Mouse (Mus musculus) yolk sac, embryonic 10.5 days (tissue): ENCODE results near the gene Cdc34b.
A peak's percentile ranks its signal among the peaks of the same experiment; 100 is the strongest.
"Not testable (repeated sequence)": the region's sequence is repeated elsewhere in the genome, so short reads cannot be mapped to it uniquely, and the experiment has no call there.

Experiments used
- DNase-seq: peaks from one replicate; pipeline ENCODE4 v3.0.0-alpha.2; 2017; ENCODE audit warnings: low spot score

Gene Cdc34b

DNA sequence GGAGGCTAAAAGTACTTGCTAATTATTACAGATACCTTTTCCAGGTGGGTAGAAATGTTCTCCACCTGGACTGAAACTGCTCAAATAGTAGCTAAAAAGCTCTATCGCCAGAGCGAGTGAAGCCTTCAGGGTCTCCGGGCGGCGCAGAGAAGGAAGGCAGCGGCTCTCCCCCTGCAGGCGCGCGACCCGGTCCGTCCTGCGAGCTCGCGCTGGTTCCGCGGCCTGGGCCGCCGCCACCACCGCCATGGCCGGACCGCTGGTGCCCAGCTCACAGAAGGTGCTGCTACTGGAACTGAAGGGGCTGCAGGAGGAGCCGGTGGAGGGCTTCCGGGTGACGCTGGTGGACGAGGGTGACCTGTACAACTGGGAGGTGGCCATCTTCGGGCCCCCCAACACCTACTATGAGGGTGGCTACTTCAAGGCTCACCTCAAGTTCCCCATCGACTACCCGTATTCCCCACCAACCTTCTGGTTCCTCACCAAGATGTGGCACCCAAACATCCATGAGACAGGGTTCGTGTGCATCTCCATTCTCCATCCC is at the start of gene Cdc34b:
Gene Cdc34b (plus strand): TSS at position 51 of the 541 bp plus-strand sequence.
- DNase-seq: no peak

DNA sequence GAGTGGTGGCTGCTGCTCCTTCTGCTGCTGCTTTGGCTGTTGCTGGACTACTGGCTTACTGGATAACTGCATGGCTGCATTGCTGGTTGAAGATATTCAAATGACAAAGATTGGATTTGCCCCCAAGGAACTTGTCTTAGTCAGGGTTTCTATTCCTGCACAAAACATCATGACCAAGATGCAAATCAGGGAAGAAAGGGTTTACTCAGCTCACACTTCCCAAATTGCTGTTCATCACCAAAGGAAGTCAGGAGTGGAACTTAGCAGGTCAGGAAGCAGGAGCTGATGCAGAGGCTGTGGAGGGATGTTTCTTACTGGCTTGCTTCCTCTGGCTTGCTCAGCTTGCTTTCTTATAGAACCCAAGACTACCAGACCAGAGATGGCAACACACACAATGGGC is 49.1 kb upstream of the Cdc34b start:
- not testable (repeated sequence) for DNase-seq

DNA sequence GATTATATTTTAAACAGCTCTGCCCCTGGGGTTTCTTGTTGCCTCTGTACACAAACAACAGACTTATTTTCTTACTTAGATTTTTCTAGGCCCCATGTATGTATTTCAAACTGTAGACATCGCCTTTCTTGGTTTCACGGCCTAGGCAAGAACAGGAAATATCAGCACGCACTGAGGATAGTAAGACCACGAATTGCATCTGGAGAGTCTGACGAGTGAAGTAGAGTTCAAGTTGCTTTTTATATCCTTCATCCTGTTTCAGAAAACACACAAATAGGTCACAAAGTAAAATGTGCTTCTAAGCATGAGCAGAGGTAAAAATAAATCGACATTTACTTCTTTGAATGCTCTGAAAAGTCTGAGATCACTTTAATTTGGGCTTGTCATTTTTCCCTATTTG is 46.1 kb upstream of the Cdc34b start:
- DNase-seq: no peak

DNA sequence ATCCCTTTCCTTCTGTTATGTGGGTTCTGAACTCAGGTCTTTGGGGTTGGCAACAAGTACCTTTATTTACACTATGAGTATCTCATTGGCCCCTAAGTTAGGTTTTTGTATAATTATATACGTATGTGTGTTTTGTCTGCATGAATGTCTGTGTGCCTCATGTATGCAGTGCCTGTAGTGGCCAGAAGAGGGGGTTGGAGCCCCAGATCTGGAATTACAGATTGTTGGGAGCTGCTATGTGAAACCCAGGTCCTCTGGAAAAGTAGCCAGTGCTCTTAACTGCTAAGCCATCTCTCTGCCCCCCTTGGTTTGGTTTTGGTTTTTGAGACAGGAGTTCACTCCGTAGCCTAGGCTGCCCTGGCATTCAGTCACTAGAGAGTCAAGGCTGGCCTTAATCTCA is 44.4 kb upstream of the Cdc34b start:
- DNase-seq: no peak

DNA sequence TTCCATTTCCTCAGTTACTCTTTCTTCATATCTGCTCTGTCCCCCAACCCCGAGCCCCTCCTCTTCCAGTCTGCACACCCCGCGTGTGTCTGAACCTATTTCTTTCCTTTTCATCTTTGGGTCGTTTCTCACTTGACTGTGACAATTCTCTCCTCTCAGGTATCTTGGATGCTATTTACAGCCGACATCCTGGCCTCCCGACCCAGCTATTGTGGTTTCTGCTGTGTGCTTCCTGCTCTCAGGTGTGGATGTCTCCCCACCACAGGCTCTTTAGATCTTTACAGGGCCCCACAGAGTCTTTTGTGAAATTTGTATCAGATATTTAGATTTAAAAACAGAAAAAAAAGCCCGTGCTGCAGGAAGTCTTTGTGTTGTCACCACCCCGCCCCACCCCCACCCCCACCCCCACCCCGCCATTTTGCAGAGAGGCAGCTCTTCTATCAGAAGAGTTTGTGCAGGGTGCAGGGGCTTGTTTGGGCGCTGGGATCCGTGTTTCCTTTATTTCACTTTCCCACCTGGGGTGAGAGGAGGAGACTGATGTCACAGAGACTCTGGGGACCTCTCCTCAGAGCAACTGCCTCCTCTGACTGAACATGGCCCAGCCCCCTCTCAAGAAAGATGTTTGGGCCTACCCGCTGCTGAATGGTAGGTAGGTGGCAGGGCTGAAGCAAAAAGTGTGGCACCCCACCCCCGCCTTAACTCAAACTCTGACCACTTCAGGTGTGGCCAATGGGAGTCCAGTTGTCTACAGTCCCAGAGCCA is 43.7 kb upstream of the Cdc34b start:
- DNase-seq: no peak

DNA sequence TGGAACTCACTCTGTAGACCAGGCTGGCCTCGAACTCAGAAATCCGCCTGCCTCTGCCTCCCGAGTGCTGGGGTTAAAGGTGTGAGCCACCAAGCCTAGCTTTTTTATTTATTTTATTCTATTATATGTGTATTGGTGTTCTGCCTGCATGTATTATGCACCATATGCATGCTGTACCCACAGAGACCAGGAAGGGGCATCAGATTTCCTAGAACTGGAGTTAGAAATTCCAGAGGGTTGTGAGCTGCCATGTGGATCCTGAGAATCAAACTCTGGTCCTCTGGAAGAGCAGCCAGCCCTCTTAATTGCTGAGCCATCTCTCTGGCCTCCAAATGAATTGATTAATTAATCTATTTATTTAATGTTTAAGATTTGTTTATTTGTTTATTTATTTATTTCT is 42.2 kb upstream of the Cdc34b start:
- no peak for DNase-seq

DNA sequence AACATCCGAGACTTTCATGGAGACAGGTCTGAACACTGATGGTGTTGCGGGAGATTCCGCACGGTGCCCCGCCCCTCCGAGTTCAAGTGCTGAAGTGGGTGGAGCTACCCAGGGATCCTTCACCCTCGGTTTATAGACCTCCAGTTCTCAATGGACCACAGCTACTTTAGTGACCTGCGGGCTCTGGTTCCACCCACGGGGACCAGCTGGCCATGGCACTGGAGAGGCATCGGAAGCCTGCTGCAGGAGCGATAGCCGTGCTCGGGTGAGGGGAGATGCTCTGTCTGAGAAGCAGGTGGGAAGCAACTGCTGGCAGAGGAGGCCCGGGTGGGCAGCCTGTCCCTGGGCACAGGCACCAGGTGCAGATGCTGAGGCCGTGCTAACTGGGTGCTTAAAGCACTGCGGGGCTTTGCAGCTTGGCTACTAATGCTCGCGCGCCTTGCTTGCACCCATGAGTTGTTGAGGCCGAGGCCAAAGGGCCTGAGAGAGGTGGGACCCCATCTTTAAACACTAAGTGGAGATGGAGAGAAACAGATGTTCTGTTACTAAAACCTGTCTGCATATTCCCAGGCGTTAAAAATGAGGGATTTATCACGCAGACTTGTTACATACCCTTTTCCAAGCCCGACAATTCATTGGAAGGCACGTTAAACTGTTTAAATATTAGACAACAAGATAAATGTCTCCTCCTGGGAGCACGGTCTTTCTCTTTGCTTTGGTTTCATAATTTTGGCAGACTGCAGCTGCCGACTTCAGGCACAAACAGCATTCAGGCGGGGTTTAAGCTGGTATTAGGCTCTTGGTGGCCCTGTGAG is 40.0 kb upstream of the Cdc34b start:
- DNase-seq: no peak

DNA sequence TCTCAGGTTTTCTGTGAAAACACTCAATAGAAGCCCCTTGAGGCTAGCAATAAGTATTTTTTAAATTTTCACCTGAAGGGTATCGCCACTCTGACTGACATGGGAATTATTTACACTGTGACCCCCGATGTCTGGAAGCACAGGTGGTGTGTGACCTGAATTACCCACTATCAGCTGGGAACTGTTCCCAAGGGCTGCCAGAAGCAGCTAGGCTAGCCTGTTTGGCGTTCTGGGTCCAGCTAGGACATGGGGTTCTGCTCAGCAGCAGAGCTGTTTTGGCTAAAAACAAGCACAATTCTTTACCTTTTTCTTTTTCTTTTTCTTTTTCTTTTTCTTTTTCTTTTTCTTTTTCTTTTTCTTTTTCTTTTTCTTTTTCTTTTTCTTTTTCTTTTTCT is 39.4 kb upstream of the Cdc34b start:
- no peak for DNase-seq

DNA sequence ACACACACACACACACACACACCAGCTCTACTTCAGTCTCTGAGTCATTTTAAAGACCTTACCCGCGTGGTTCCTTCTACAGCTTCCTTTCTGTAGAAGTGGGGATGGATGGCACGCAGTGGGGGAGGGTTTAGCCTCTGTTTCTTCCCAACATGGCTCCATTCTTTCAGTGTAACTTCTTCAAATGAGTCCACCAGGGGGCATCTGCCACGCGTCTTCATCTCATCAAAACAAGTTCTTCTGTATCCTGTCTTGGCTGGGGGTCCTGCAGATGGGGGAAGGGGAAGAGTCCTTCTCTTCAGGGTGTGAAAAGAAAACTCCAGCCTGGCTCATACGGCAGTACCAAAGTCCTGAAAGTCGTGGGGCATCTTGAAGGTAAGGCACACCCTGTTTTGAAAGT is 37.6 kb upstream of the Cdc34b start:
- DNase-seq: no peak

DNA sequence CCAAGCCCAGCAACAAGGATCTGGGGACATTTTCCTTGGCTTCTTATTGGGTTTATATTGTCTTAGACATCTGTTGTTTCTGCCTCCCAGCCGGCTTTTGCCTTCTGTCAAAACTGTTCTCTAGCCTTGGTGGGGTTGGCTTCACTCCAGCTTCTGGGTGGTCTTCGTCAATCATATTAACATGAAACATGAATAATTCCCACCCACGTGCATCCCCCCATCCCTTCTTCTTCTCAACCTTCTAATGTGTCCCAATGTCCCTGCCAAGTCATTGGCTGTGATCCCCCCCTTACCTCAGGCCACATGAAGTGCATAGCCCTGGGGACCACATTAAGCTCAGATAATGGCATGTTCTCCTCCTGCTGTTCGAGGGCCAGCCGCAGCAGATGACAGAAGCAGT is 37.1 kb upstream of the Cdc34b start, which contains the start of gene Gm11541:
Gene Gm11541 (minus strand): TSS at position 28 of the 400 bp plus-strand sequence.
- no peak for DNase-seq

DNA sequence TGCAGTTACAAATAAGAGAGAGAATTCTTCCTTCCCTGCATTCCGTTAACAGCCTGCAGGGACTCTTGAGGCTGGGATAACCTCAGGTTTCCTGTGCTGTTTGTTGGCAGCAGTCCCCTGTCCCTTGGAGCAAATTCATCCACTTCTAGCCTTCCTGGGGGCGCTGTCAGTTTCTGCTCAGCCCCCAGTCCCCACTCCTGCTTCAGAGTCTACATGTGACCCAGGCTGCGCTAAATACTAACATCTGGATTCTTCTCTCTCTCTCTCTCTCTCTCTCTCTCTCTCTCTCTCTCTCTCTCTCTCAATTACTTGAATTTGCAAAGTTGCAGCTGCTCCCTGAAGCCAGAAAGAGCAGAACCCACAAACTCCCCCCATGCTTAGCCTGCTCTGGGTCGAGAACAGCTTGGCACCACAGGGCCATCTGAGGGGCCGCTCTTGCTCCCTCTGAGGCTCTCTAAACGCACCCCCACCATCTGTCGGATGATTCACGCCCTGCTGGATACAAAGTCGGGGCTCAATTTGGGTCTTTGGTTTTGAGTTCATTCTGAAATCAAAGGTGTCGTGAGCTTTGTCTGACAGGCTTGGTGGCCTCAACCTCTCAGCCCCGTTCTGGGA is 28.2 kb upstream of the Cdc34b start:
- no peak for DNase-seq

DNA sequence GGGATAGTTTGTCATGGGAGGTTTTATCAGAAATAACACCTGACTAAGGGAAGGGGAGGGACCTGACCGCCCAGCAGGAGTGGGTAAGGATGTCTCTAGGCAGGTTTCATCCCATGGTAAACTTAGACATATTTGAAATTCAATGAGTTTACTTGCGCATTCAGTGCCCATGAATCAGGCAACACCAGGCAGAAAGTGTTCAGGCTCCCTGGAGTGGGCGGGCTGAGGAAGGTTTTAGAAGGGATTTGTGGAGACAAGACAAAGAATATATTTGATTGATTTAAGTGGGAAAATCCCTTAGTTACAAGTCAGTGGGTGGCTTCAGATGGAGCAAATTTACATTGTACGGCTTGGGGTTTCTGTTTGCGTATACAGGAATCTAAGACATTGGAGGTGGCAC is 26.0 kb upstream of the Cdc34b start:
- no peak for DNase-seq

DNA sequence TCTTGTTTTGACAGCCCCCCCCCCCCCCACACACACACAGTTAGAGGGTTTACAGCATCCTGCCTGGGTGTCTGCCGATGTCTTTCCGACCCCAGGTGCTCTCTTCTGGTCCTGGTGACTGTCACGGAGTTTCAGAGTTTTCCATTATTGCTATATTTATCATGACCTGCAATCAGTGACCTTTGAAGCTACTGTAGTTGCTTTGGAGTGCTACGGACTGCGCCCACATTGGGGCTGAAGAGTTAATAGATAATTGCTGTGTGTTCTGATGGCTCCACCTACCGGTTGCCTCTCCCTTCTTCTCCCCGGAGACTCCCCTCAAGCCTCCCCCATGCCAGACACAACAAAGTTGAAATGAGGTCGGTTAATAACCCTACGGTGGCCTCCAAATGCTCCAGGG is 24.8 kb upstream of the Cdc34b start:
- DNase-seq: peak; percentile 61

DNA sequence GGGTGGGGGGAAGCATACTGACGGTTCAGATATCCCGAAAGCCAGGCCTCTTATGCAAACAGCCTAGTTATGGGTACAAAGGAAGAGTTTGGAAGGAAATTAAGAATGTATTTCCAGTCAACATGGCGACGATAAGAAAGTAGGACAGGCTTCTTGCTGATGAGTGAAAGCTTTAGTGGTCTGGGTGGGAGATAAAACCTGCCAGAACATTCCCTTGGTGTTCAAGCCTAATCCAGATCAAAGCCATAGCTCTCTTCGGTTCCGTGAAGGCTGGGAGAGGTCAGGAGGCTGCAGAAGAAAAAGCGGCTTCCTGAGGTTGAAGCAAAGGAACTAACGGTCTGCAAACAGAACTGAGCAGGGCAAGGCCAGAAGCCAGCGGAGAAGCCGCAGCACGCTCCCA is 24.3 kb upstream of the Cdc34b start:
- no peak for DNase-seq

DNA sequence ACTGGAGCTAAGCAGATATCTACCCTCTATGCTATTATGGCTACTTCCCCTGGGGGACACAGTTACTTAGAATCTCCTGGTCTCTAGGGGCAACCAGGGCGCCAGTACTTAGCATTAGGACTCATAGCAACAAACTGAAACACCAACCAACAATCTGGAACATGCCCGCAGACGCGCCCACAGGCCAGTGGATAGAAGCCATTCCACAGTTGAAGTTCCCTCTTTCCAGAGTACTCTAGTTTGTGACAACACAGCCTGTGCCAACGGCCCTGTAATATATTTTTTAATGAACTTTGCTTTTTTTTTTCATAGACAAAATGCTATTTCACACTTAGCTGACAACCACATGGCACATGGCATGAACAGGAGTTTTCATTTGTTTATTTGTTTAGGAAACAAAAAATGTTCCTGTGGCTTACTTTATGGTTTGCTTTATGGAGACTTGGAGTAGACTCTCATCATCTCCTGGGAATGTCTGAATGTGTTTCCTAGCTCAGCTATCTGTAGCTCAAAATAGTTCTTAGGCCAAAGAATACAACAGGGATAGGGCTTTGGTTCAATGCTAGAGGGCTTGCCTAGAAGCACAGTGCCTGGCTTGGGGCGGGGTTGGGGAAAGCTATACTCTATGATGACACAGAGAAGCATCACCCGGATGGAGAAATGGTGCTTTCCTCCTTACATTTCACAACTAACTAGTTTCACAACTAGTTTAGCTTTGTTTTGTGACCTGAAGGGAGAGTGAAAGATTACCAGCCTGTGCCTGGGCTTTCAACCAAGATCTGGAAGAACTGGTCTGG is 23.3 kb upstream of the Cdc34b start:
- no peak for DNase-seq

DNA sequence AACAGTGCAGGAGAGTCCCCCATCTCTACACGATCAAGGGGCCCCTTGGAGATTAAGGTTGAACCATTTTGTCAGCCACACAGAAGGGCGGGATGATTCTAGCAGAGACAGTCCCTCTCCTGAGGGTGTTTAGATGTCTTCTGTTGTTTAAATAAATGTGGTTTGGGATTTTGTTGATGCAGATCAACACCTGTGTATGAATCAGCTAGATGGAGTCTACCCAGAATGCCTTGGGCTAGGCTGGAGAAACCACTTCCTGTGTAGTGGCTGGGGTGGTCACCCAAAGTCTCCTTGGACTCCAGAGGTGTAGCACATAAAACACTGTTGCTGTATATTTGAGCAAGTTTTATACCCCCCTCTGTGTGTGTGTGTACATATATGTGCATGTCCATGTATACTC is 22.4 kb upstream of the Cdc34b start:
- no peak for DNase-seq

DNA sequence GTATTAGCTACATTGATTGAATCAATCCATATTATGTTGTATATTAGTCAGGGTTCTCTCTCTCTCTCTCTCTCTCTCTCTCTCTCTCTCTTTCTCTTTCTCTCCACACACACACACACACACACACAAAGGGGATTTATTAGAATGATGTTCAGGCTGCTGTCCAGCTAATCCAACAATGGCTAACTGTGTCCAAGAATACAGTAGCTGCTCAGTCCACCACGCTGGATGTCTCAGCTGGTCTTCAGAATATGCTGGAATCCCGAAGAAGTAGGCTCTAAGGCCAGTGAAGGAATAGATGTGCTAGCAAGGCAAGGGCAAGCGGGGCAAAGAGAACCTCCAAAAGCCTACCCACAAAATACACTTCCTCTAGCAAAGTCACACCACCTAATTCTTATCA is 14.3 kb upstream of the Cdc34b start:
- DNase-seq: no peak

DNA sequence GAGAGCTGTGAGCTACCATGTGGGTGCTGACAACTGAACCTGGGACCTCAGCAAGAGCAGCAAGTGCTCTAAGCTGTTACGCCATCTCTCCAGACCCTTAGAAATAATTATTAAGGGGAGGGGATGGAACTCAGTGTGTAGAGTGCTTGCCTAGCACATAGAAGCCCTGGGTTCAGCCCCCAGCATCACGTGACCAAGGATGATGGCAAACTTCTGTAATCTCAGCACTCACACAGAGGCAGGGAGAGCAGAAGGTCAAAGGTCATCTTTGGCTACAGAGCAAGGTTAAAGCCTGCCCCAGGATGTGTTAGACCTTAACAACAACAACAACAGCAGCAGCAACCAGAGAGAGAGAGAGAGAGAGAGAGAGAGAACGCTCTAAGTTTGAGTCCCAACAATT is 13.0 kb upstream of the Cdc34b start:
- peak; percentile 84 for DNase-seq

DNA sequence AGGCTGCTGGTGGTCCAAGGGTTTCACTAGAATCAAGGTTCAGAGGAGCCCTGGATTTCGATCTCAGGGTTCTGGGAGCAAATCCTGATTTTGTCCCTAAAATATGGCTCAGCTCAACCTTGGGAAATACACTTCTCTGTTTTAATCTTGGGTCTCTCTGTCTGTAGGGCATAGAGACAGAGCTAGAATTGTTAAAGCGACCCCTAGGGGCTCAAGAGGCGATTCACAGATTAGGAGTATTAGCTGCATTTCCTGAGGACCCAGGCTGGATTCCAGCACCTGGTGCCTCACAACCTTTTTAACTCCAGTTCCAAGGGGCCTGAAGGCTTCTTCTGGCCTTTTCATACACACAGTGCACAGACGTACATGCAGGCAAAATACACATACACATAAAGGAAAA is 12.0 kb upstream of the Cdc34b start:
- no peak for DNase-seq

DNA sequence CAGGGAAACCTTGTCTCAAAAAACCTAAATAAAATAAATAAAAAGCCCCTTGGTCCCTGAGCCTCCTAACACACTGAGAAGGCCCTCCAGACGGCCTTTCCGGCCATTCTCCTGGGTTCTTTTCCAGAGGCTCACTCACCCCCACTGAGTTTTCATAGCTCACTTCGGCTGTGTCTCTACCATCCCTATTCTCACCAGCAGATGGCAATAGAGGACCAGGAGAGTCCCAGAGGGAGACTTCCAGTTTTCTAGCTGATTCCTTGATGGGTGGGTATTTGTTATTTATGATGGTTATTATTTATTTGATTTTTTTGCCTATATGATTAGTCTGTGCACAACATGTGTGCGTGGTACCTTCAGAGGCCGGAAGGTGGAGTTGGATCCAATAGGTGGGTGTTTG is 11.3 kb upstream of the Cdc34b start:
- peak; percentile 69 for DNase-seq

DNA sequence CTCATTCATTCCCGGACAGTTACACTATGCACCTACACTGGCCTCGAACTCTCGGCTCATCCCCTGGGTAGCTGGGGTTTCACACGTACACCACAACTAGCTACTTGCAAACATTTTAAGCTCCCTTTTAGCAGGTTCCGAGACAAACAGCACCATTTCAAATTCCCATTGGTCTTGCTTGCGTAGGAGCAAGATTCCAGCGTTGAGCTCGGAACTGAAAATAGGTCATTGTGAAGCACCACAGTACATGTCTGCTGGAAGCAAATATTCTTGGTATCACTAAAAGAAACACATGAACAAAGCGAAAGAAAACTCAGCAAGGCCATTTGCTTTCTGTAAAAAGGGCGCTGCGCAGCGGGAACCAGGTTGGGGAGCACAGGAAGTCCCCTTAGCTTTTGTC is 10.4 kb upstream of the Cdc34b start:
- no peak for DNase-seq

DNA sequence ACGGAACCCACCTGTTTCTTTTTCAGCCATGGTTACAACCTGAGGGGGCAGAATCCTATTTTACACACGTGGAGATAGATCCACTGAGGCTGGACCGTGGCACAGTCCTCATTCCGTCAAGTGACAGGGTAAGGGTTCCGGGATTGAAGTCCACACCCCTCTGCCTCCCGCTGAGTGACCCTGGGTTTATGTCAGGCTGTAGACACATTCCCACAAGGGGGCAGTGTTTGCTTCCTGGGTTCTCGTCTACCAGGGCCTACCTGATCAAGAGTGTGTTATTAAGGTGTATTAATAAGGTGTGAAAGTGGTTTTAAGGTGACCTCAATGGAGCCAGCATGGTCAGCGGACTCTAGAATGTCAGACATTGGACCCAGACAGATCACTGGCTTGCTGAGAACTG is 8.8 kb upstream of the Cdc34b start:
- peak; percentile 77 for DNase-seq
